Mouse (Mus musculus) hematopoietic stem cell, adult 5-6 weeks (primary cell): ENCODE data around the gene Gclc. TPM values are rescaled to one million over a fixed set of nuclear protein-coding genes. Genes with fewer than 3 reads are reported as not detected.
A peak's percentile ranks its signal among the peaks of the same experiment; 100 is the strongest.

Experiments
- ATAC-seq, 2 experiments: fragments of 125-278 bp in 1 of 2; replicated peaks in 1 of 2; 2 replicates each; pipeline ENCODE4 v1.8.0; 2016 to 2017; ENCODE audit warnings: inconsistent platforms in 2 of 2, mild to moderate bottlenecking in 2 of 2, moderate number of reproducible peaks in 2 of 2, low read depth in 1 of 2, moderate TSS enrichment in 1 of 2; ENCODE audit not compliant: low FRiP score in 2 of 2, poor library complexity in 2 of 2, severe bottlenecking in 2 of 2, insufficient read depth in 1 of 2, low TSS enrichment in 1 of 2
- total RNA-seq: library from RNA; stranded (forward); fragments of 172-1452, 232-1000 nt; gene quantifications from 2 replicates; pipeline ENCODE4 v1.2.3, GENCODE M21; 2017

Gclc gene
- total RNA-seq, 1 experiment from 2014 or later = 43.8 TPM

- no peak for ATAC-seq
Measured at GRCm38 (mm10) chr9:77819318-77819717, 65.0 kb downstream of the Gclc start.

DNA sequence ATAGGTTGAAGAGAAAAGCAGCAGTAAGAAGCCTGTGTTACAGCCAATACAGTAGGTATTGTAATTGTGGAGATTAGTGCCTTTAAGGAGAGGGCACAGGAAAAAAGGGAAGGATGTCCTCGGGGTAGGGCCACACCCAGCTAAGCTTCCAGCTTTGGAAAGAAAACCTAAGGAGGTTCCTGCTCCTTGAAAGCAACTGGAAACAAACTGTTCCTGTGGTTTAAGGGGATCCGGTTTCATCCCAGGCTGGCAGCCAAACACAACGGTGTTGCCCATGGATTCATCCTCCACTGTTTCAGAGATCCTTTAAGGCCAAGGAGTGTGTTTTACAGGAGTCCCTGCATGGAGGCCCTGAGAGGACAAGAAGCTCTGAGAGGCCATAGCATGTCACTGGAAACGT is 66.5 kb downstream of the Gclc start:
- ATAC-seq = no peak

DNA sequence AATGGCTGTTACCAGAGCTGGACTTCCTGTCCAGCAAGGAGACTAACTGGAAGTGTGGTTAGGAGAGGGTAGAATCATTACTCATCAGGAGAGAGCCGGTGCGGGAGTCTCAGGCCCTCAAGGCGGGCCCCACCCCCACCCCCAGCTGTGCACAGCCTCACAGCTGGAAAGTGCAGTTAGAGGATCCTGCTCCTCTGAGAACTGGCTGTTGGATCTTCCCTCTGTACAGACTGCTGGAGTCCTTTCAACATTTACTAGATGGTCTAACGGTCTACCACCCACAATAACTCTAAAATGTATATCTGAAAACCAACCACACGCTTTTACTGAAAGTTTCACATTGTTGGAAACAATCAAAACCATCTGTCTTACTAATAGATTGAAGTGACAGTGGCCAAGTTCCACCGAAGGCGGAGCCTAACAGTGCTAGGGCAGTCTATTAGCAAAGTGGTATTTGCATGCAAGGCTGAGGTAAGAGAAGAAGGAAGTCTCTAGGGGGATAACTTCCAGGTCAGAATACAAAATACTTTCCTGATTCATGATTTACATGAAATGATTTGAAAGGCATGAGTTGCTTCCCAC is 71.1 kb downstream of the Gclc start:
- no peak for ATAC-seq

DNA sequence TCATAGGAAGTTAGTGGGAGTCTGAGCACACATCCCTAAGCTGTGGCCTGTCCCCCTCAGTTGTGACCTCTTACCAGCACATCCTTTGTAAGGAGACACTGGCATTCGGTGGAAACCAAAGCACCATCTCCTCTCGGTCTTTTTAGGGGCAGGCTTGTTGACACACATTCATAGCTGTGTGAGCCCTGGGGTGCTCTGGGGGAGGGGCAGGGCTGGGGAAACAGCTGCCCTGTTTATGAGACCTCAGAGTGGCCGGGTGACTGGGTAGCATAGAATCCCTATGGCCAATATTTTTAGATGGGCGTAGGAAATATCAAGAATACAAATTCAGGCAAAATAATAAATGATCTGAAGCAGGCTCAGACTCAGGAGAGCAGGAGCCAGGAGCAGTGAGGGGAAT is 71.9 kb downstream of the Gclc start:
- no peak for ATAC-seq

GRCm38 (mm10) chr9:77828531-77828965 is 74.2 kb downstream of the Gclc start:
- peak; percentile 97 to 98 for ATAC-seq

DNA sequence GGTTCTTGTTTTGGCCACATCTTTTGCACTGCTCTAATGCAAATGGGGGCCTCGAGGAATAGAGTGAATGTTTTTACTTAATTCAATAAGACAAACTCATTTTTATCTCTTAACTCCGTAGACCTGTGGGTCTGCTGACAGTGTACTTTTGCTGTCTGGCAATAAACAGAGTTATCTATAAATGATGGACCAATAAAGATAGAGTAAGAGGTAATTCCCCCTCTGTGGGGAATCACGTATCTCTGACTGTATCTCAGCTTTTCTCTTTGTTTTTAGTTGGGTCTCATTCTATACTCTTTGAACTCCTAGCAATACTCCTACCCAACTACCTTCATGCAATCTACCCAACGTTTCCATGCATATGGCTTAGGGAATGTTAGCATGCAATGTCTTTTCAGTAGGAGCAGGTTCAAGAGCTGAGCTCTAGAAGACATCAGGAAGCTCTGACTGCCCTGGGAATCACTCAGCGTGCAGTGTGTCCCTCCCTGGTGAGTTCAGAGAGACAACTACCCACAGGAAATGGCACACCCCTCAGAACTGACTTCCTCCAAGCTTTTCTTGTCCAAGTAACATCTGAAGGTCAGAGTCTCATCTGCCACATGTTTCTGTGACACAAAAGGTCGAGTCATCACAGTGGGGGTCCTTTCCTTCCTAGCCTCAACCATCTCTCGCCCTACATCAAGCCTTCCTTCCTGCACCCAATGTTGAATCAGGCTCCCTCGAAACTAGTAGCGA is 80.1 kb downstream of the Gclc start:
- no peak for ATAC-seq

- ATAC-seq = no peak
Measured at GRCm38 (mm10) chr9:77835122-77835521, 80.8 kb downstream of the Gclc start.

- ATAC-seq = no peak
Measured at GRCm38 (mm10) chr9:77835756-77836155, 81.4 kb downstream of the Gclc start.

- no peak for ATAC-seq
Measured at GRCm38 (mm10) chr9:77838586-77838985, 84.3 kb downstream of the Gclc start.

Other genes with a start within 250 kb of the Gclc start
- 24.4 and 30.0 TPM in 2 replicates for gene Lrrc1, start 209.7 kb upstream of the Gclc start, total RNA-seq
- not detected in 2 replicates for gene Klhl31, start 118.0 kb upstream of the Gclc start, total RNA-seq
- 77.5 and 92.5 TPM in 2 replicates for gene Elovl5, start 162.8 kb downstream of the Gclc start, total RNA-seq